8 mouse cellular contexts compared by ENCODE assay signal in the genomic region with DNA sequence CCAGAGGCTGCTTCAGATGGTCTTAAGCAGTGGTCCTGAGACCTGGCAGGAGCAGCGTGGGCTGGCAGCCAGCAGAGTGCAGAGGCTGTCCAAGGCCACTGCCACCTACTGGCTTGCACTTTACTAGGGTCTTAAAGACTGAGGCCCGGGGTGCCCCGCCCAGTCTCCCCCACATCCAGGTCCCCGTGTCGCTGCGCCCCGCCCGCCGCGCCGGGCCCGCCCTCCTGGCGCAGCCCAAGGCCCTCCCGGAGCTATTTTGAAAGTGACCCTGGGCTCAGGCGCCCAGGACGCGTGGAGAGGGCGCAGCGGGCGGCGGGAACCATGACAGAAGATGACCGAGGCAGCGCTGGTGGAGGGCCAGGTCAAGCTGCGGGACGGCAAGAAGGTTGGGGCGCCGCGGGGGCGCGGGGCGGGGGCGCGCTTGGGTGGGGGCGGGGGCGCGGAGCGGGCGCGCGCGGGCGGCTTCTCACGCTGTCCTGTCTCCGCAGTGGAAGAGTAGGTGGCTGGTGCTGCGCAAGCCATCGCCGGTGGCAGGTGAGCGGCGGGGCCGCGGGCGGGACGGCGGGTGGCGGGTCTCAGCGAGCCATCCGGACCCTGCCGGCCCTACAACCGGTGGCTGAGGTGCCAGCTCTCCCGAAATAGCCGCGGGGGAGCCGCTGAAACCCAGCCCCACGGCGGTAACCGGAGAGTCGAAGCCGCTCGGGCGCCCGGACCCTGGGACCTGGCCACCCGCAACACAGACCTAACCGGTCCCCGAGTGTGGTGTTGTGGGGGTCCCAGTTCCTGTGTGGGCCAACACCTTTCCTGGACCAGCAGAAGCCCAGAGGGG. TPM values are rescaled to one million over a fixed set of nuclear protein-coding genes. Genes with fewer than 3 reads are reported as not detected.
DNase-seq lines count a peak whose midpoint lies in the region; ATAC-seq and TF ChIP-seq lines count a peak whose summit lies in the region.

A gene (plus strand): TSS at position 163 of the 829 bp plus-strand sequence.

- peak within 1 kb of the TSS; percentile 52 for H3K9ac ChIP-seq in forebrain, embryonic 11.5 days (ENCODE audit: low read length)
- H3K9ac ChIP-seq in heart, embryonic 14.5 days (ENCODE audit: low read length): peak within 1 kb of the TSS; percentile 87
- no peak within 1 kb of the TSS for H3K9ac ChIP-seq in liver, embryonic 14.5 days (replicated peaks)
- peak within 1 kb of the TSS; percentile 63 for H3K9ac ChIP-seq in neural tube, embryonic 14.5 days (replicated peaks; ENCODE audit: low read depth, low read length)

- TF ChIP-seq EP300 in liver, embryonic 14.5 days (IDR thresholded peaks at IDR 0.05; ENCODE audit: low read depth): no peak

- H3K4me2 ChIP-seq in forebrain, embryonic 11.5 days (ENCODE audit: low read depth, low read length, severe bottlenecking): peak within 1 kb of the TSS; percentile 92
- H3K4me2 ChIP-seq in heart, embryonic 14.5 days (ENCODE audit: low read length): peak within 1 kb of the TSS; percentile 94
- peak within 1 kb of the TSS; percentile 56 for H3K4me2 ChIP-seq in liver, embryonic 14.5 days (ENCODE audit: low read depth)
- H3K4me2 ChIP-seq in neural tube, embryonic 14.5 days (ENCODE audit: low read depth, low read length): peak within 1 kb of the TSS; percentile 94

- peak; percentile 60 for ATAC-seq in forebrain, embryonic 11.5 days (replicated peaks; ENCODE audit: low FRiP score)
- peak; percentile 66 for ATAC-seq in heart, embryonic 14.5 days (ENCODE audit: insufficient number of reproducible peaks, insufficient read depth, low FRiP score, low read depth)
- no peak for ATAC-seq in liver, embryonic 14.5 days (ENCODE audit: insufficient read depth)
- ATAC-seq in neural tube, embryonic 14.5 days (ENCODE audit: low read depth): peak; percentile 78

- H3K4me1 ChIP-seq in forebrain, embryonic 11.5 days (replicated peaks; ENCODE audit: control insufficient read depth, insufficient read depth, low read length): no peaks in the 10 kb centered on the region
- H3K4me1 ChIP-seq in heart, embryonic 14.5 days (ENCODE audit: control insufficient read depth in 2 of 2, insufficient read depth in 2 of 2, low read length in 2 of 2): peaks cover 23 to 39% of the 10 kb centered on the region in 2 experiments
- no peaks in the 10 kb centered on the region for H3K4me1 ChIP-seq in liver, embryonic 14.5 days (replicated peaks; ENCODE audit: control insufficient read depth in 2 of 2, insufficient read depth in 2 of 2, low read length in 1 of 2)
- no peaks in the 10 kb centered on the region for H3K4me1 ChIP-seq in neural tube, embryonic 14.5 days (ENCODE audit: control insufficient read depth, insufficient read depth, low read length)

- DNase-seq in ovary, adult 18-20 months (ENCODE audit: low spot score): peak; percentile 73
- no peak for DNase-seq in ovary, postnatal 10 days (ENCODE audit: low spot score)
- peak; percentile 68 for DNase-seq in forebrain, embryonic 11.5 days (ENCODE audit: low spot score)
- peak; percentile 72 for DNase-seq in kidney, postnatal 14 days
- no peak for DNase-seq in liver, embryonic 14.5 days (ENCODE audit: low read depth in 3 of 3, low spot score in 3 of 3)
- DNase-seq in thymus, postnatal 36 days: peak; percentile 58 to 72

- no peak within 1 kb of the TSS for H3K27ac ChIP-seq in forebrain, embryonic 11.5 days (ENCODE audit: low read depth, low read length)
- peak within 1 kb of the TSS in 1 of 2 experiments; percentile 77; a peak in 2 of 4 replicates for H3K27ac ChIP-seq in heart, embryonic 14.5 days (replicated peaks in 1 of 2; ENCODE audit: control insufficient read depth in 1 of 2, insufficient read depth in 1 of 2, low read depth in 2 of 2, low read length in 2 of 2)
- H3K27ac ChIP-seq in liver, embryonic 14.5 days: no peak within 1 kb of the TSS
- H3K27ac ChIP-seq in neural tube, embryonic 14.5 days (ENCODE audit: low read depth, low read length): 0 out of 2 replicates have a peak within 1 kb of the TSS, but pooled peaks have one; percentile 16

- 2% methylated on average over 68 of the region's 74 CpGs for whole genome bisulfite sequencing in forebrain, embryonic 11.5 days
- WGBS in heart, embryonic 14.5 days: 1% methylated on average over 58 of the region's 74 CpGs
- under 1% methylated on average over 71 of the region's 74 CpGs for WGBS in liver, embryonic 14.5 days (ENCODE audit: insufficient replicate concordance)
- under 1% methylated on average over 55 of the region's 74 CpGs for WGBS in neural tube, embryonic 14.5 days

- H3K9me3 ChIP-seq in forebrain, embryonic 11.5 days (ENCODE audit: control insufficient read depth, low read length): no peaks in the 10 kb centered on the region
- no peaks in the 10 kb centered on the region for H3K9me3 ChIP-seq in heart, embryonic 14.5 days (ENCODE audit: control insufficient read depth, low read length)
- H3K9me3 ChIP-seq in liver, embryonic 14.5 days (ENCODE audit: control insufficient read depth, low read length): no peaks in the 10 kb centered on the region
- H3K9me3 ChIP-seq in neural tube, embryonic 14.5 days (ENCODE audit: control insufficient read depth, low read length): no peaks in the 10 kb centered on the region

- peak within 1 kb of the TSS; percentile 48 for H3K4me3 ChIP-seq in forebrain, embryonic 11.5 days (ENCODE audit: low read depth, low read length)
- H3K4me3 ChIP-seq in heart, embryonic 14.5 days (ENCODE audit: control insufficient read depth in 1 of 2, insufficient read depth in 1 of 2, low read depth in 1 of 2, low read length in 2 of 2): peak within 1 kb of the TSS; percentile 59 to 71
- peak within 1 kb of the TSS; percentile 16 to 44 for H3K4me3 ChIP-seq in liver, embryonic 14.5 days (ENCODE audit: insufficient read depth in 1 of 2, low read depth in 2 of 2, low read length in 2 of 2)
- peak within 1 kb of the TSS; percentile 56 for H3K4me3 ChIP-seq in neural tube, embryonic 14.5 days (ENCODE audit: low read depth, low read length)

- peaks cover 20% of the 10 kb centered on the region for H3K27me3 ChIP-seq in forebrain, embryonic 11.5 days (ENCODE audit: control insufficient read depth, insufficient read depth, low read length)
- H3K27me3 ChIP-seq in heart, embryonic 14.5 days (ENCODE audit: control insufficient read depth, insufficient read depth, low read length): peaks cover 11% of the 10 kb centered on the region; the same call in 1 of the 2 replicates
- peaks cover 41% of the 10 kb centered on the region for H3K27me3 ChIP-seq in liver, embryonic 14.5 days (ENCODE audit: control insufficient read depth, insufficient read depth, low read length)
- no peaks in the 10 kb centered on the region for H3K27me3 ChIP-seq in neural tube, embryonic 14.5 days (ENCODE audit: control insufficient read depth, insufficient read depth, low read length)

- peak; percentile 12; the same call in 1 of the 2 replicates for TF ChIP-seq CTCF in liver, embryonic 14.5 days (IDR thresholded peaks at IDR 0.05; ENCODE audit: low read depth)

- no peaks in the 10 kb centered on the region for H3K36me3 ChIP-seq in forebrain, embryonic 11.5 days (ENCODE audit: control insufficient read depth, insufficient read depth, low read length)
- no peaks in the 10 kb centered on the region for H3K36me3 ChIP-seq in heart, embryonic 14.5 days (ENCODE audit: control insufficient read depth, insufficient read depth, low read length)
- H3K36me3 ChIP-seq in liver, embryonic 14.5 days (replicated peaks; ENCODE audit: control insufficient read depth, insufficient read depth, low read depth): no peaks in the 10 kb centered on the region
- no peaks in the 10 kb centered on the region for H3K36me3 ChIP-seq in neural tube, embryonic 14.5 days (ENCODE audit: control insufficient read depth, insufficient read depth, low read length)

RNA-seq across cellular contexts. Expression of the gene that starts here (rescaled TPM):
- 0.16 TPM in 1 of 2 replicates, not detected in the other for polyA plus RNA-seq in forebrain, embryonic 11.5 days (2014; fragmentation: Nextera tagmentation; extraction: Ambion mirVana)
- polyA plus RNA-seq in heart, embryonic 14.5 days (2014; fragmentation: Nextera tagmentation; extraction: Ambion mirVana): 7.9 and 8.8 TPM in 2 replicates
- 0.02 TPM in 2 replicates for polyA plus RNA-seq in liver, embryonic 14.5 days (2012; rRNA removed)
- polyA plus RNA-seq in liver, embryonic 14.5 days (2014; fragmentation: Nextera tagmentation; extraction: Ambion mirVana): 0.04 TPM in 1 of 2 replicates, not detected in the other
- polyA plus RNA-seq in neural tube, embryonic 14.5 days (2014; fragmentation: Nextera tagmentation; extraction: Ambion mirVana): 4.2 and 5.7 TPM in 2 replicates

Comparison
In these comparisons a context has a peak if more than half of its experiments do, and no peak if none do; other contexts are left out.
1. DNase-seq: peak in ovary, adult 18-20 months (single experiment), kidney, postnatal 14 days (single experiment) and thymus, postnatal 36 days (2 of 2); none in ovary, postnatal 10 days (single experiment) and liver, embryonic 14.5 days (0 of 3).
2. Peak in DNase-seq, ATAC-seq, H3K4me3 ChIP-seq, H3K9ac ChIP-seq and H3K4me2 ChIP-seq in forebrain, embryonic 11.5 days; RNA of the gene not detected or under 1 TPM.
3. Peak in every context shown above with its lines, with median percentiles within 50 percentile points of each other: H3K4me2 ChIP-seq and H3K4me3 ChIP-seq.